Mouse (Mus musculus): ENCODE results near the gene Smurf2.

Gene Smurf2

GRCm38 (mm10) chr11:106907253-106907652 lies 13.3 kb downstream of the Smurf2 start:
- no peak for DNase-seq (ENCODE audit: low read depth, low spot score)

GRCm38 (mm10) chr11:106905707-106906106 lies 14.8 kb downstream of the Smurf2 start:
- no peak for DNase-seq (ENCODE audit: low read depth, low spot score)

GRCm38 (mm10) chr11:106899804-106900203 lies 20.7 kb downstream of the Smurf2 start:
- no peak for DNase-seq (ENCODE audit: low read depth, low spot score)

- no peak for DNase-seq (ENCODE audit: low read depth, low spot score)
Measured at GRCm38 (mm10) chr11:106896561-106897168, 23.9 kb downstream of the Smurf2 start.

- no peak for DNase-seq (ENCODE audit: low read depth, low spot score)
Measured at GRCm38 (mm10) chr11:106883656-106884055, 36.9 kb downstream of the Smurf2 start.

GRCm38 (mm10) chr11:106872650-106873049 lies 47.9 kb downstream of the Smurf2 start:
- DNase-seq (ENCODE audit: low read depth, low spot score): no peak

GRCm38 (mm10) chr11:106851438-106851837 lies 69.1 kb downstream of the Smurf2 start:
- peak; percentile 68 for DNase-seq (ENCODE audit: low read depth, low spot score)

- DNase-seq (ENCODE audit: low read depth, low spot score): no peak
Measured at GRCm38 (mm10) chr11:106842002-106842401, 78.5 kb downstream of the Smurf2 start.

- DNase-seq (ENCODE audit: low read depth, low spot score): no peak
Measured at GRCm38 (mm10) chr11:106828079-106828478, 92.4 kb downstream of the Smurf2 start.

- no peak for DNase-seq (ENCODE audit: low read depth, low spot score)
Measured at GRCm38 (mm10) chr11:106824403-106824802, 96.1 kb downstream of the Smurf2 start.

- DNase-seq (ENCODE audit: low read depth, low spot score): no peak
Measured at GRCm38 (mm10) chr11:106823741-106824140, 96.8 kb downstream of the Smurf2 start.

GRCm38 (mm10) chr11:106822911-106823310 lies 97.6 kb downstream of the Smurf2 start:
- DNase-seq (ENCODE audit: low read depth, low spot score): no peak

- no peak for DNase-seq (ENCODE audit: low read depth, low spot score)
Measured at GRCm38 (mm10) chr11:106822491-106822890, 98.0 kb downstream of the Smurf2 start.

- DNase-seq (ENCODE audit: low read depth, low spot score): no peak
Measured at GRCm38 (mm10) chr11:106821397-106821796, 99.1 kb downstream of the Smurf2 start.

GRCm38 (mm10) chr11:106820972-106821371 lies 99.5 kb downstream of the Smurf2 start:
- DNase-seq (ENCODE audit: low read depth, low spot score): peak; percentile 51

GRCm38 (mm10) chr11:106820252-106820651 lies 100.3 kb downstream of the Smurf2 start:
- no peak for DNase-seq (ENCODE audit: low read depth, low spot score)

- no peak for DNase-seq (ENCODE audit: low read depth, low spot score)
Measured at GRCm38 (mm10) chr11:106819595-106819994, 100.9 kb downstream of the Smurf2 start.

GRCm38 (mm10) chr11:106818341-106818740 lies 102.2 kb downstream of the Smurf2 start:
- no peak for DNase-seq (ENCODE audit: low read depth, low spot score)

GRCm38 (mm10) chr11:106817808-106818207 lies 102.7 kb downstream of the Smurf2 start:
- DNase-seq (ENCODE audit: low read depth, low spot score): no peak

GRCm38 (mm10) chr11:106817156-106817555 lies 103.4 kb downstream of the Smurf2 start:
- no peak for DNase-seq (ENCODE audit: low read depth, low spot score)

- DNase-seq (ENCODE audit: low read depth, low spot score): no peak
Measured at GRCm38 (mm10) chr11:106816316-106816715, 104.2 kb downstream of the Smurf2 start.

GRCm38 (mm10) chr11:106815761-106816160 lies 104.8 kb downstream of the Smurf2 start:
- no peak for DNase-seq (ENCODE audit: low read depth, low spot score)

GRCm38 (mm10) chr11:106815331-106815730 lies 105.2 kb downstream of the Smurf2 start:
- no peak for DNase-seq (ENCODE audit: low read depth, low spot score)
